Mouse (Mus musculus) CH12.LX (cell line): ENCODE measurements around the gene Tcte3.

Experiments used
- CTCF ChIP-seq, 2 experiments: IDR thresholded peaks in 1 of 2; conservative IDR thresholded peaks in 1 of 2; 2 replicates each; pipeline ENCODE4 v1.5.1; 2011 to 2012; ENCODE audit warnings: low read depth in 2 of 2, low read length in 2 of 2, improper control_type of control experiment in 1 of 2, inconsistent platforms in 1 of 2, mild to moderate bottlenecking in 1 of 2, moderate library complexity in 1 of 2
- NRF1 ChIP-seq: IDR thresholded peaks from 2 replicates; pipeline ENCODE4 v1.6.1; 2014; ENCODE audit warnings: low read depth, mild to moderate bottlenecking, inconsistent platforms, low read length, improper control_type of control experiment, moderate library complexity
- POLR2A ChIP-seq: IDR thresholded peaks from 2 replicates; pipeline ENCODE4 v1.6.1; 2011; ENCODE audit warnings: low read depth, mild to moderate bottlenecking, improper control_type of control experiment, low read length

GRCm38 (mm10) chr17:15069124-15069523 lies 27.8 kb upstream of the Tcte3 start:
- TF ChIP-seq CTCF (conservative IDR thresholded peaks at IDR 0.05 in 1 of 2, IDR thresholded peaks at IDR 0.05 in 1 of 2; ENCODE audit: low read depth in 2 of 2, low read length in 2 of 2) (no peak), POLR2A (no peak), NRF1 (no peak)
